Mouse (Mus musculus): ENCODE data around the gene Osgepl1. TPM values are rescaled to one million over a fixed set of nuclear protein-coding genes. Genes with fewer than 3 reads are reported as not detected.
"Not testable (repeated sequence)": the region's sequence is repeated elsewhere in the genome, so short reads cannot be mapped to it uniquely, and the experiment has no call there.

Osgepl1 gene
- total and polyA plus RNA-seq, 2 experiments from 2014 or later, result 13.5 to 18.6 TPM

DNA sequence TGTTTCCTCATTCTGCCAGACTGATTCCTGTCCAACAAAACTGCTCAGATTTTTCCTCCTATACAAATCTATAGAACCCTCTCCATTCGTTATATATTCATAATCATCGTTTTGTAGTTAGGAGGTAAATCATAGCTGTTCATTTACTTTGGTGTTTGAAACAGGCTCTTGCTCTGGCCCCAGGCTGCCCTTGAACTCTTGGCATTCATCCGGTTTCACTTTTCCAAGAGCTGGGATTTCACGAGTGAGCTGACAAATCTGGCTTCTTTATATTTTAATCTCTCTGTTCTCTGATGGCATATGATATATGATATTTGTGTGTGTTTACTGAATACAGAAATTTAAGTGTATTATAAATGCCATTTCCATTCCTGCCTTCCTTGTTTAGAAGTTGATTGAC lies 12.9 kb upstream of the Osgepl1 start:
- H3K9me3 ChIP-seq (ENCODE audit: low read length), result no peaks in the 10 kb centered on the region
- no peaks in the 10 kb centered on the region for H3K27me3 ChIP-seq (ENCODE audit: insufficient read depth, low read length)
- 84% methylated on average over 4 of the region's 4 CpGs for WGBS
- H3K4me2 ChIP-seq (ENCODE audit: low read depth), result no peak overlapping the region
- H3K9ac ChIP-seq, result no peak overlapping the region
- H3K27ac ChIP-seq (ENCODE audit: low read depth, low read length), result no peak overlapping the region
- no peaks in the 10 kb centered on the region for H3K36me3 ChIP-seq (ENCODE audit: insufficient read depth)
- no peak for DNase-seq
- H3K4me3 ChIP-seq (ENCODE audit: low read depth, low read length), result no peak overlapping the region
- ATAC-seq, result no peak
- H3K4me1 ChIP-seq (ENCODE audit: insufficient read depth), result no peaks in the 10 kb centered on the region; the same call in 1 of the 2 replicates
- no peak for TF ChIP-seq CTCF (IDR thresholded peaks at IDR 0.05; ENCODE audit: low read depth)

DNA sequence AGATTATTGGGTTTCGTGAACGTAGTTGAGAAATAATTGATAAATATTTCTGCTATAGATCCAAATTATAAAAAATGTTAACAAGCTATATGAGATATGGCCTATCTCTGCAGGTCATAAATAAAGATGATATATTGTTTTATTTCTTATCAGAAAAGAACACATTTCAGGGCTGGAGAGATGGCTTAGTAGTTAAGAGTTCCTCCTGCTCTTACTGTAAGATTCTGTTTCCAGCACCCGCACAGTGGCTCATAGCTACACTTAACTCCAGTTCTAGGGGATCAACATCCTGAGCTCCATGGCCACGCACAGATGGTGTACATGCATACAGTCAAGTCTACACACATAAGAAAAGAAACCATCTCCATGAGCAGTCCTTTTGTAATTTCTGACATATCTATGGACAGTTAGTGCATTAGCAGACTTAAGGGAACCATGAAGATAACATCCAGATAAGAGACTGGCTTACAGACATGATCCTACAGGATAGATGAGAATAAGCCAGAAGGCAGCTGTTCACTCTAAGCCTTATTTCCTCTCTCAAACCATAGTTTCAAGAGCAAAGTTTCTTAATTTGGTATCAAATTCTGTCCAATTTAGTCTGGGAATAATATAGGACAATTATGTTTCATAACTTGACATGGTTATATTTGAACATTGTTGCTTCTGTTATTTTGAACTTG lies 8.4 kb downstream of the Osgepl1 start:
- TF ChIP-seq CTCF (IDR thresholded peaks at IDR 0.05; ENCODE audit: low read depth), result no peak
- no peak overlapping the region for H3K9ac ChIP-seq
- no peak overlapping the region for H3K27ac ChIP-seq (ENCODE audit: low read depth, low read length)
- H3K27me3 ChIP-seq (ENCODE audit: insufficient read depth, low read length), result no peaks in the 10 kb centered on the region
- H3K4me1 ChIP-seq (ENCODE audit: insufficient read depth), result no peaks in the 10 kb centered on the region
- DNase-seq, result no peak
- H3K4me3 ChIP-seq (ENCODE audit: low read depth, low read length), result no peak overlapping the region
- 97% methylated on average over 4 of the region's 4 CpGs for WGBS
- ATAC-seq, result no peak
- no peak overlapping the region for H3K4me2 ChIP-seq (ENCODE audit: low read depth)
- no peaks in the 10 kb centered on the region for H3K9me3 ChIP-seq (ENCODE audit: low read length)
- H3K36me3 ChIP-seq (ENCODE audit: insufficient read depth), result peaks cover 11% of the 10 kb centered on the region; the same call in 1 of the 2 replicates

DNA sequence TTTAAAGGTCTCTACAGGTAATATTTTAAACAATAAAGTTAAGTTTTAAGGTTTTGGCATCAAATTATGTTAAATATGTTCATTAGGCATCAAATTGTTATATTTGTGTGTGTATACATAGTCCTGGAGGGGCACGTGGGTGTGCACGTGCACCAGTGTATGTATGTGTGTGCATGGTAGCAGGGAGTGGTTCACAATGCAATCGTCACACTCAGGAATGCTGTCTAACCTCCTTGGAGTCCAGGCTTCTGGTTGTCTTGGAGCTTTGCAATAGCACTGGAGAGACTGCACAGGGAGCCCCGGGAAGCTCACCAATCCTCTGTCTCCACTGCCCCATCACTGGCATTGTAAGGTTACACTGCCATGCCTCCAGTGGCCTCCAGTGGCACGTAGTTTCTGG lies 9.8 kb downstream of the Osgepl1 start:
- Histone ChIP-seq H3K27me3 (ENCODE audit: insufficient read depth, low read length) (no peaks in the 10 kb centered on the region), H3K4me2 (ENCODE audit: low read depth) (no peak overlapping the region), H3K36me3 (ENCODE audit: insufficient read depth) (0 out of 2 replicates have a peak, but pooled peaks cover 4% of the 10 kb centered on the region), H3K4me1 (ENCODE audit: insufficient read depth) (no peaks in the 10 kb centered on the region), H3K4me3 (ENCODE audit: low read depth, low read length) (no peak overlapping the region), H3K9ac (no peak overlapping the region), H3K9me3 (ENCODE audit: low read length) (no peaks in the 10 kb centered on the region), H3K27ac (ENCODE audit: low read depth, low read length) (no peak overlapping the region)
- ATAC-seq, result no peak
- no peak for DNase-seq
- TF ChIP-seq CTCF (IDR thresholded peaks at IDR 0.05; ENCODE audit: low read depth), result no peak
- WGBS, result 92% methylated on average over 5 of the region's 5 CpGs

DNA sequence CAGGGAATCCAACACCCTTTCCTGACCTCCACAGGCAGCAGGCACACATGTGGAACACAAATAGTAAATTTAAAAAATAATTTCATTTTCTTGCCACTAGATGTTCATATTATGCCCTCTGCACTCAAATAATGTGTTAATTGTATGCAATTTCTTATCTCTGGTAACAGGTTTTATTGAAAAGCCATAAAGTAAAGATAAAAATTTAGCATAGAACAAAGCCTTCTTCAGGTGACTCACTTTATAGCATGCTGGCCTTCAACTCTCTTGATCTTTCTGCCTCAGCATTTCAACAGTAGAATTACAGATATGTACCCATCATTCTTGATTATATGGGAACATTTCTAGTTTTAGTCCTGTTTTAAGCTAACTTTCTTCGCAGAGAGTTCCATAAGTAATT lies 10.9 kb downstream of the Osgepl1 start:
- Histone ChIP-seq H3K9me3 (ENCODE audit: low read length) (no peaks in the 10 kb centered on the region), H3K36me3 (ENCODE audit: insufficient read depth) (0 out of 2 replicates have a peak, but pooled peaks cover 4% of the 10 kb centered on the region), H3K4me2 (ENCODE audit: low read depth) (no peak overlapping the region), H3K4me3 (ENCODE audit: low read depth, low read length) (no peak overlapping the region), H3K27ac (ENCODE audit: low read depth, low read length) (no peak overlapping the region), H3K9ac (no peak overlapping the region), H3K27me3 (ENCODE audit: insufficient read depth, low read length) (no peaks in the 10 kb centered on the region), H3K4me1 (ENCODE audit: insufficient read depth) (no peaks in the 10 kb centered on the region)
- no peak for DNase-seq
- no peak for TF ChIP-seq CTCF (IDR thresholded peaks at IDR 0.05; ENCODE audit: low read depth)
- WGBS, result 100% methylated on average over 1 of the region's 1 CpGs
- no peak for ATAC-seq

DNA sequence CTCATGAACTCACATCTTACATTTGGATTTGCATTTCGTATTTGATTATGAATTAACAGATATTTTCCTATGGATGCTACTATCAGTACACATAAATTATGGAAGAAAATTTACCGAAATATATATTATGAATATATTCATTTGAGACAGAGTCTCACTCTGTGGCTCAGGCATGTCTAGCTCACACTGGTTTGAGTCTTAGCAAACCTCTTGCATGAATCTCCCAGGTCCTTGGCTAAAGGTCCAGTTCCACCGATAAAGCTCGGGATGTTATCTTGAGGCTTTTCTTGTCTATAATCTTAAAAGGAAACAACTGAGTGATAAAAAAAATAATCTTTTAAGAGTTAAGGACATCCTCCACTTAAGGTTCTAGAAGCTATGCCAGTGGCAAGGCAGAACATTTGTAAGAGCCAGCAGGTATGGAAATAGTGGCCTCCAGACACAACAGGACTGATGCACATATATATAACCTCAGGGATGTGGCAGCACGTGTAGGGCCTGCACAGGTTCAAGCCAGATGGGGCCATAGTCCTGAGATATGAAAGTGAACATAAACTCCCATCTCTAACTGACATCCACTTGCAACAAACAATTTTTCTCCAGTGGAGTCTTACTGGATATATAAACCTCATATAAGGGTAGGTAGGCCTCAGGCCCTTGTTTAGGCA lies 11.5 kb downstream of the Osgepl1 start:
- Histone ChIP-seq H3K36me3 (ENCODE audit: insufficient read depth) (0 out of 2 replicates have a peak, but pooled peaks cover 4% of the 10 kb centered on the region), H3K4me2 (ENCODE audit: low read depth) (no peak overlapping the region), H3K4me1 (ENCODE audit: insufficient read depth) (no peaks in the 10 kb centered on the region), H3K27ac (ENCODE audit: low read depth, low read length) (no peak overlapping the region), H3K9me3 (ENCODE audit: low read length) (no peaks in the 10 kb centered on the region), H3K4me3 (ENCODE audit: low read depth, low read length) (no peak overlapping the region), H3K27me3 (ENCODE audit: insufficient read depth, low read length) (no peaks in the 10 kb centered on the region), H3K9ac (no peak overlapping the region)
- no peak for DNase-seq
- no peak for ATAC-seq
- WGBS, result 97% methylated on average over 5 of the region's 5 CpGs
- TF ChIP-seq CTCF (IDR thresholded peaks at IDR 0.05; ENCODE audit: low read depth), result no peak

DNA sequence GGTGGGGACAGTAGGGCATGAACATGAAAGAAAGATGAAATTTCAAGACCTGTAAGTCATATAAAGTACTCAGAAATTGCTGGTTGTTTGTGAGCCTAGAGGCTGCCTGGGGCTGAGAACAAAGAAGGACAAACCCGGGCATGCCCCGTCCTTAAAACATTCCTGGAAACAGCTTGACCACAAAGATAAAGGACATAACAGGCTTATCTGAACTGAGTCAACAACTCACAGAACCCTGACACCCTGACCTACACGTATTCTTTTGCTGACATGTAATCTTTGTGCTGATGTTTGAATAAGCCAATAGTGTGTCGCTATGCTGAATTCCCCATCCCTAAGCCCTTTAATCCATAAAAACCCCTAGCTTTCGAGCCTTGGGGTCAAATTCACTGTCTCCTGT lies 20.1 kb downstream of the Osgepl1 start:
- not testable (repeated sequence) for H3K27me3 ChIP-seq (ENCODE audit: insufficient read depth, low read length); H3K27ac ChIP-seq (ENCODE audit: low read depth, low read length); ATAC-seq; H3K4me2 ChIP-seq (ENCODE audit: low read depth); DNase-seq; H3K4me1 ChIP-seq (ENCODE audit: insufficient read depth); H3K9me3 ChIP-seq (ENCODE audit: low read length); H3K36me3 ChIP-seq (ENCODE audit: insufficient read depth); H3K4me3 ChIP-seq (ENCODE audit: low read depth, low read length); H3K9ac ChIP-seq
- 86% methylated on average over 5 of the region's 5 CpGs for WGBS

DNA sequence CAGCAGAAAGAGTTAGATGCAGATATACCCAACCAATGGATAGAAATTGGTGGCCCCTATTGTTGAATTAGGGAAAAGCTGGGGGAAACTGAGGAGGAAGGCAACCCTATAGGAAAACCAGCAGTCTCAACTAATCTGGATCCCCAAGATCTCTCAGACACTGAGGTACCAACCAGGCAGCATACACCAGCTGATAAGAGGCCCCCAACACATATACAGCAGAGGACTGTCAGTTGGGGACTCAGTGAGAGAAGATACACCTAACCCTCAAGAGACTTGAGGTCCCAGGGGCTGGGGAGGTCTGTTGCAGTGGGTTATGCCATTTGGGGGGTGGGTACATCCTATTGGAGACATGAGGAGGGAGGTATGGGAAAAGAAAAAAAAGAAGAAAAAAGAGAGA lies 22.0 kb downstream of the Osgepl1 start:
- no peak for DNase-seq
- Histone ChIP-seq H3K27ac (ENCODE audit: low read depth, low read length) (no peak overlapping the region), H3K9me3 (ENCODE audit: low read length) (0 out of 2 replicates have a peak, but pooled peaks cover 3% of the 10 kb centered on the region), H3K4me3 (ENCODE audit: low read depth, low read length) (no peak overlapping the region), H3K36me3 (ENCODE audit: insufficient read depth) (0 out of 2 replicates have a peak, but pooled peaks cover 3% of the 10 kb centered on the region), H3K27me3 (ENCODE audit: insufficient read depth, low read length) (no peaks in the 10 kb centered on the region), H3K9ac (no peak overlapping the region), H3K4me2 (ENCODE audit: low read depth) (no peak overlapping the region), H3K4me1 (ENCODE audit: insufficient read depth) (no peaks in the 10 kb centered on the region)
- TF ChIP-seq CTCF (IDR thresholded peaks at IDR 0.05; ENCODE audit: low read depth), result no peak
- ATAC-seq, result no peak

DNA sequence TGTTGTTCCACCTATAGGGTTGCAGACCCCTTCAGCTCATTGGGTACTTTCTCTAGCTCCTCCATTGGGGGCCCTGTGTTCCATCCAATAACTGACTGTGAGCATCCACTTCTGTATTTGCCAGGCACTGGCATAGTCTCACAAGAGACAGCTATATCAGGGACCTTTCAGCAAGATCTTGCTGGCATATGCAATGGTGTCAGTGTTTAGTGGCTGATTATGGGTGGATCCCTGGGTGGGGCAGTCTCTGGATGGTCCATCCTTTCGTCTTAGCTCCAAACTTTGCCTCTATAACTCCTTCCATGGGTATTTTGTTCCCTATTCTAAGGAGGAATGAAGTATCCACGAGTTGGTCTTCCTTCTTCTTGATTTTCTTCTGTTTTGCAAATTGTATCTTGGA lies 24.0 kb downstream of the Osgepl1 start:
- not testable (repeated sequence) for H3K9ac ChIP-seq; DNase-seq; ATAC-seq; H3K4me2 ChIP-seq (ENCODE audit: low read depth); H3K27ac ChIP-seq (ENCODE audit: low read depth, low read length); H3K4me1 ChIP-seq (ENCODE audit: insufficient read depth); H3K27me3 ChIP-seq (ENCODE audit: insufficient read depth, low read length); H3K4me3 ChIP-seq (ENCODE audit: low read depth, low read length)
- H3K36me3 ChIP-seq (ENCODE audit: insufficient read depth), result peaks cover 14% of the 10 kb centered on the region
- peaks cover 17% of the 10 kb centered on the region; the same call in 1 of the 2 replicates for H3K9me3 ChIP-seq (ENCODE audit: low read length)
- 62% methylated on average over 2 of the region's 2 CpGs for WGBS
